8 mouse cellular contexts compared by ENCODE assay signal in genomic region chr19:6968491-6969271, GRCm38 (mm10). TPM values are rescaled to one million over a fixed set of nuclear protein-coding genes. Genes with fewer than 3 reads are reported as not detected.
DNase-seq lines count a peak whose midpoint lies in the region; ATAC-seq and TF ChIP-seq lines count a peak whose summit lies in the region.

No protein-coding gene starts in this region.

- no peak for TF ChIP-seq POLR2A in spleen, adult 2 months (IDR thresholded peaks at IDR 0.05; ENCODE audit: low read depth, low read length)
- TF ChIP-seq POLR2A in embryonic fibroblast, embryonic 13.5 days (IDR thresholded peaks at IDR 0.05; ENCODE audit: low read depth, low read length): peak; percentile 62; the same call in 1 of the 2 replicates

- H3K36me3 ChIP-seq in spleen, adult 2 months (ENCODE audit: control insufficient read depth, insufficient read depth, low read length): peaks cover 4% of the 10 kb centered on the region; the same call in 1 of the 2 replicates
- peaks cover 22% of the 10 kb centered on the region for H3K36me3 ChIP-seq in kidney, postnatal 0 days (ENCODE audit: insufficient read depth, low read length)

- no peaks in the 10 kb centered on the region for H3K9me3 ChIP-seq in kidney, postnatal 0 days (replicated peaks; ENCODE audit: low read length)

- H3K4me2 ChIP-seq in kidney, postnatal 0 days (ENCODE audit: low read length): peak overlapping the region; percentile 67

- DNase-seq in spleen, adult 2 months (ENCODE audit: low read depth in 1 of 2, low spot score in 2 of 2): no peak
- DNase-seq in spleen, adult 12 weeks (ENCODE audit: low spot score): no peak
- DNase-seq in kidney, postnatal 0 days (ENCODE audit: low spot score): peak; percentile 35
- peak; percentile 76 for DNase-seq in lung, postnatal 36 days
- no peak for DNase-seq in gastrocnemius, postnatal 10 days
- DNase-seq in frontal cortex, postnatal 10 days (ENCODE audit: low spot score in 2 of 2): no peak
- DNase-seq in urinary bladder, postnatal 4 days (ENCODE audit: low spot score in 2 of 2): no peak

- peak; percentile 23 for ATAC-seq in kidney, postnatal 0 days (replicated peaks; ENCODE audit: low FRiP score, low read depth)

- 20% methylated on average over 15 of the region's 15 CpGs for WGBS in spleen, adult 2 months
- WGBS in kidney, postnatal 0 days: 5% methylated on average over 15 of the region's 15 CpGs

- TF ChIP-seq CTCF in spleen, adult 2 months (IDR thresholded peaks at IDR 0.05; ENCODE audit: extremely low read depth, insufficient read depth, insufficient read length, insufficient replicate concordance): no peak
- no peak for TF ChIP-seq CTCF in embryonic fibroblast, embryonic 13.5 days (IDR thresholded peaks at IDR 0.05; ENCODE audit: borderline replicate concordance, insufficient read depth, low read length)
- no peak for TF ChIP-seq CTCF in kidney, postnatal 0 days (IDR thresholded peaks at IDR 0.05; ENCODE audit: low read depth)

- peaks cover 12% of the 10 kb centered on the region for H3K4me1 ChIP-seq in spleen, adult 2 months (ENCODE audit: control insufficient read depth, insufficient read depth, insufficient read length)
- H3K4me1 ChIP-seq in embryonic fibroblast, embryonic 13.5 days (ENCODE audit: control insufficient read depth, insufficient read depth, low read length): peaks cover 11% of the 10 kb centered on the region; the same call in 1 of the 2 replicates
- H3K4me1 ChIP-seq in kidney, postnatal 0 days (replicated peaks; ENCODE audit: insufficient read depth, low read length): peaks cover 26% of the 10 kb centered on the region

- H3K4me3 ChIP-seq in spleen, adult 2 months (ENCODE audit: extremely low read depth, insufficient read depth, insufficient read length): peak overlapping the region; percentile 70
- peak overlapping the region; percentile 76 for H3K4me3 ChIP-seq in embryonic fibroblast, embryonic 13.5 days (ENCODE audit: insufficient read depth, low read length)
- peak overlapping the region; percentile 58 for H3K4me3 ChIP-seq in kidney, postnatal 0 days (replicated peaks; ENCODE audit: low read depth, low read length)

- no peaks in the 10 kb centered on the region for H3K27me3 ChIP-seq in spleen, adult 2 months (ENCODE audit: control insufficient read depth, insufficient read depth, low read length)
- H3K27me3 ChIP-seq in kidney, postnatal 0 days (ENCODE audit: insufficient read depth, low read length): no peaks in the 10 kb centered on the region

- H3K27ac ChIP-seq in spleen, adult 2 months (ENCODE audit: insufficient read depth, low read length): no peak overlapping the region
- 0 out of 2 replicates have a peak overlapping the region, but pooled peaks have one; percentile 6 for H3K27ac ChIP-seq in embryonic fibroblast, embryonic 13.5 days (ENCODE audit: insufficient read depth, low read length)
- H3K27ac ChIP-seq in kidney, postnatal 0 days: peak overlapping the region; percentile 65; the same call in 1 of the 2 replicates

- H3K9ac ChIP-seq in kidney, postnatal 0 days (ENCODE audit: low read depth, low read length): peak overlapping the region; percentile 79

RNA-seq across cellular contexts. Expression of gene Ppp1r14b, which starts 6.1 kb away (rescaled TPM):
- polyA plus RNA-seq in spleen, adult 2 months (2012; rRNA removed): 69.0 and 82.5 TPM in 2 replicates
- 161 and 202 TPM in 2 replicates for polyA plus RNA-seq in embryonic fibroblast, embryonic 13.5 days (2011; ENCODE audit: insufficient read length, low read depth, missing spikeins)
- 144 and 174 TPM in 2 replicates for polyA plus RNA-seq in kidney, postnatal 0 days (2015; fragmentation: Nextera tagmentation; extraction: Ambion mirVana)
- total RNA-seq in gastrocnemius, postnatal 10 days (2021): 100 to 1,000 TPM; 261 to 293 TPM

RNA-seq across cellular contexts. Expression of gene Plcb3, which starts 7.6 kb away (rescaled TPM):
- 31.5 and 31.7 TPM in 2 replicates for polyA plus RNA-seq in spleen, adult 2 months (2012; rRNA removed)
- polyA plus RNA-seq in embryonic fibroblast, embryonic 13.5 days (2011; ENCODE audit: insufficient read length, low read depth, missing spikeins): 56.2 and 69.3 TPM in 2 replicates
- polyA plus RNA-seq in kidney, postnatal 0 days (2015; fragmentation: Nextera tagmentation; extraction: Ambion mirVana): 24.6 and 28.5 TPM in 2 replicates
- total RNA-seq in gastrocnemius, postnatal 10 days (2021): 10 to 100 TPM; 12.1 to 17.3 TPM

RNA-seq across cellular contexts. Expression of gene Fkbp2, which starts 11.6 kb away (rescaled TPM):
- polyA plus RNA-seq in spleen, adult 2 months (2012; rRNA removed): 22.1 and 26.2 TPM in 2 replicates
- 35.9 and 37.0 TPM in 2 replicates for polyA plus RNA-seq in embryonic fibroblast, embryonic 13.5 days (2011; ENCODE audit: insufficient read length, low read depth, missing spikeins)
- polyA plus RNA-seq in kidney, postnatal 0 days (2015; fragmentation: Nextera tagmentation; extraction: Ambion mirVana): 128 and 129 TPM in 2 replicates
- total RNA-seq in gastrocnemius, postnatal 10 days (2021): 10 to 100 TPM; 16.6 to 23.3 TPM

RNA-seq across cellular contexts. Expression of gene Vegfb, which starts 18.8 kb away (rescaled TPM):
- 20.7 and 23.9 TPM in 2 replicates for polyA plus RNA-seq in spleen, adult 2 months (2012; rRNA removed)
- 24.5 and 29.6 TPM in 2 replicates for polyA plus RNA-seq in embryonic fibroblast, embryonic 13.5 days (2011; ENCODE audit: insufficient read length, low read depth, missing spikeins)
- polyA plus RNA-seq in kidney, postnatal 0 days (2015; fragmentation: Nextera tagmentation; extraction: Ambion mirVana): 52.8 and 56.6 TPM in 2 replicates
- total RNA-seq in gastrocnemius, postnatal 10 days (2021): 10 to 100 TPM; 73.4 to 94.4 TPM

RNA-seq across cellular contexts. Expression of gene Dnajc4, which starts 23.7 kb away (rescaled TPM):
- polyA plus RNA-seq in spleen, adult 2 months (2012; rRNA removed): 24.1 and 25.3 TPM in 2 replicates
- polyA plus RNA-seq in embryonic fibroblast, embryonic 13.5 days (2011; ENCODE audit: insufficient read length, low read depth, missing spikeins): 15.0 and 22.2 TPM in 2 replicates
- 30.7 and 32.1 TPM in 2 replicates for polyA plus RNA-seq in kidney, postnatal 0 days (2015; fragmentation: Nextera tagmentation; extraction: Ambion mirVana)
- 10 to 100 TPM; 32.5 to 33.9 TPM for total RNA-seq in gastrocnemius, postnatal 10 days (2021)

Comparison
In these comparisons a context has a peak if more than half of its experiments do, and no peak if none do; other contexts are left out.
1. DNase-seq: peak in kidney, postnatal 0 days (single experiment) and lung, postnatal 36 days (single experiment); none in spleen, adult 2 months (0 of 2), spleen, adult 12 weeks (single experiment), gastrocnemius, postnatal 10 days (single experiment), frontal cortex, postnatal 10 days (0 of 2) and urinary bladder, postnatal 4 days (0 of 2).
2. Peak in every context shown above with its lines, with median percentiles within 50 percentile points of each other: H3K4me3 ChIP-seq.